Mouse (Mus musculus) hindbrain, embryonic 14.5 days (tissue): ENCODE data around the gene Vmn1r188. TPM values are rescaled to one million over a fixed set of nuclear protein-coding genes. Genes with fewer than 3 reads are reported as not detected.
"Not testable (repeated sequence)": the region's sequence is repeated elsewhere in the genome, so short reads cannot be mapped to it uniquely, and the experiment has no call there.

Experiments used
- ATAC-seq: fragments of 200-750 bp; cut with Nextera tagmentation; 2 replicates; pipeline ENCODE4 v1.8.0; 2017; ENCODE audit warnings: moderate number of reproducible peaks, mild to moderate bottlenecking, moderate TSS enrichment, moderate library complexity; ENCODE audit not compliant: low FRiP score
- DNase-seq: peaks from one replicate; pipeline ENCODE4 v3.0.0-alpha.2; 2015; ENCODE audit warnings: low spot score
- H3K27ac ChIP-seq: fragments of 300-500 bp; sonication (generic); 2 replicates; pipeline ENCODE4 v1.5.1; 2014; ENCODE audit warnings: mild to moderate bottlenecking, moderate library complexity
- H3K27me3 ChIP-seq: fragments of 300-500 bp; sonication (generic); 2 replicates; pipeline ENCODE4 v1.6.1; 2014; ENCODE audit warnings: mild to moderate bottlenecking, low read length, mixed read lengths; ENCODE audit not compliant: control insufficient read depth, insufficient read depth
- H3K36me3 ChIP-seq: fragments of 300-500 bp; sonication (generic); replicated peaks from 2 replicates; pipeline ENCODE4 v1.6.1; 2014; ENCODE audit not compliant: control insufficient read depth, insufficient read depth
- H3K4me1 ChIP-seq: fragments of 300-500 bp; sonication (generic); replicated peaks from 2 replicates; pipeline ENCODE4 v1.6.1; 2014; ENCODE audit warnings: antibody characterized with exemption, low read length, mixed read lengths; ENCODE audit not compliant: control insufficient read depth, insufficient read depth
- H3K4me2 ChIP-seq: fragments of 300-500 bp; sonication (generic); replicated peaks from 2 replicates; pipeline ENCODE4 v1.6.1; 2014; ENCODE audit warnings: mild to moderate bottlenecking, moderate library complexity
- H3K4me3 ChIP-seq: fragments of 300-500 bp; sonication (generic); replicated peaks from 2 replicates; pipeline ENCODE4 v1.5.1; 2014; ENCODE audit warnings: mild to moderate bottlenecking, low read length
- H3K9ac ChIP-seq: fragments of 300-500 bp; sonication (generic); 2 replicates; pipeline ENCODE4 v1.6.1; 2014
- H3K9me3 ChIP-seq: fragments of 300-500 bp; sonication (generic); 2 replicates; pipeline ENCODE4 v1.6.1; 2016; ENCODE audit warnings: low read length; ENCODE audit not compliant: control insufficient read depth
- WGBS: fragments of 180-500 bp; shearing (Covaris S2); extraction: QIAGEN DNeasy Blood & Tissue Kit; methylation state at CpG from one replicate; pipeline ENCODE4 v1.1.7; 2014; 5-methylcytosine and 5-hydroxymethylcytosine counted together
- polyA plus RNA-seq: library from polyadenylated mRNA; unstranded; fragments of >200 nt; fragmentation: Nextera tagmentation; extraction: Ambion mirVana; gene quantifications from 2 replicates; pipeline ENCODE4 v1.2.1, GENCODE M21; 2014

The Vmn1r188 gene
- polyA plus RNA-seq, 1 experiment from 2014 or later = not detected

- Histone ChIP-seq H3K27me3 (no peaks in the 10 kb centered on the region), H3K9ac (no peak overlapping the region), H3K36me3 (no peaks in the 10 kb centered on the region), H3K27ac (no peak overlapping the region), H3K4me3 (no peak overlapping the region), H3K4me1 (peaks cover under 1% of the 10 kb centered on the region; the same call in 1 of the 2 replicates), H3K4me2 (no peak overlapping the region), H3K9me3 (no peaks in the 10 kb centered on the region)
- no peak for ATAC-seq
- no peak for DNase-seq
- WGBS = 74% methylated on average over 2 of the region's 2 CpGs
Observed at GRCm38 (mm10) chr13:22049041-22049440, 35.2 kb upstream of the Vmn1r188 start.

- peak overlapping the region; percentile 52 for H3K4me3 ChIP-seq
- no peaks in the 10 kb centered on the region for H3K27me3 ChIP-seq
- H3K36me3 ChIP-seq = no peaks in the 10 kb centered on the region
- H3K4me1 ChIP-seq = no peaks in the 10 kb centered on the region
- peak overlapping the region; percentile 81 for H3K27ac ChIP-seq
- H3K9me3 ChIP-seq = no peaks in the 10 kb centered on the region
- peak overlapping the region; percentile 68 for H3K9ac ChIP-seq
- peak; percentile 40 for ATAC-seq
- WGBS = under 1% methylated on average over 14 of the region's 14 CpGs
- DNase-seq = peak; percentile 75
- peak overlapping the region; percentile 66 for H3K4me2 ChIP-seq
Observed at GRCm38 (mm10) chr13:22049737-22050440, 34.4 kb upstream of the Vmn1r188 start.

GRCm38 (mm10) chr13:22050591-22051522 is 33.4 kb upstream of the Vmn1r188 start:
- Histone ChIP-seq H3K9ac (peak overlapping the region; percentile 68), H3K27ac (peak overlapping the region; percentile 81), H3K9me3 (no peaks in the 10 kb centered on the region), H3K27me3 (no peaks in the 10 kb centered on the region), H3K4me2 (peak overlapping the region; percentile 66), H3K4me1 (no peaks in the 10 kb centered on the region), H3K4me3 (peak overlapping the region; percentile 52), H3K36me3 (no peaks in the 10 kb centered on the region)
- DNase-seq (peak; percentile 90), ATAC-seq (peak; percentile 96)
- WGBS = under 1% methylated on average over 52 of the region's 52 CpGs

- Histone ChIP-seq H3K27ac (peak overlapping the region; percentile 81), H3K9me3 (no peaks in the 10 kb centered on the region), H3K36me3 (no peaks in the 10 kb centered on the region), H3K4me1 (no peaks in the 10 kb centered on the region), H3K9ac (peak overlapping the region; percentile 68), H3K4me3 (peak overlapping the region; percentile 52), H3K27me3 (no peaks in the 10 kb centered on the region), H3K4me2 (peak overlapping the region; percentile 66)
- DNase-seq (no peak), ATAC-seq (no peak)
- 14% methylated on average over 5 of the region's 5 CpGs for WGBS
Observed at GRCm38 (mm10) chr13:22051523-22051859, 32.7 kb upstream of the Vmn1r188 start.

DNA sequence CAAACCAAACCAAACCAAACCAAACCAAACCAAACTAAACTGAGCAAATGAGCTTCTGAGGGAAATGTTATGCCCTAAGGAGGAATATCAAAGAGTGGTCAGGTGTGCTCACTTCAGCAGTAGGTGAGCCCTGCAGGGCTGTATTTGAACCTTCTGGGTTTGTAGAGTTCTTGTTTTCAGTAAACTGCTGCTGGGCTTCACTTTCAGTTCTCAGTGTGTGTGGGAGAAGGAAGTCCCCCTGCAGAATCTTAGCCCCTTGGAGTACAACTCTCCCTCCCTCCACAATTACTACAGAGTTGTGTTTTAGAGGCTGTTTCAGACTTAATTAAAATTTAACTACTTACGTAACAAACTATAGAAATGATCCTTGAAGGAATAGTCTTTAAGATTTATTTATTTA is 30.5 kb upstream of the Vmn1r188 start:
- Histone ChIP-seq H3K9me3 (no peaks in the 10 kb centered on the region), H3K4me1 (no peaks in the 10 kb centered on the region), H3K9ac (no peak overlapping the region), H3K4me2 (no peak overlapping the region), H3K27me3 (no peaks in the 10 kb centered on the region), H3K4me3 (no peak overlapping the region), H3K36me3 (no peaks in the 10 kb centered on the region), H3K27ac (no peak overlapping the region)
- ATAC-seq (no peak), DNase-seq (no peak)
- WGBS = 95% methylated on average over 1 of the region's 1 CpGs

- no peak for DNase-seq
- H3K4me2 ChIP-seq = no peak overlapping the region
- 84% methylated on average over 1 of the region's 1 CpGs for WGBS
- H3K36me3 ChIP-seq = no peaks in the 10 kb centered on the region
- H3K9me3 ChIP-seq = peaks cover 2% of the 10 kb centered on the region; the same call in 1 of the 2 replicates
- no peaks in the 10 kb centered on the region for H3K27me3 ChIP-seq
- H3K4me1 ChIP-seq = no peaks in the 10 kb centered on the region
- H3K4me3 ChIP-seq = no peak overlapping the region
- no peak for ATAC-seq
- no peak overlapping the region for H3K27ac ChIP-seq
- H3K9ac ChIP-seq = no peak overlapping the region
Observed at GRCm38 (mm10) chr13:22061422-22061821, 22.8 kb upstream of the Vmn1r188 start.

DNA sequence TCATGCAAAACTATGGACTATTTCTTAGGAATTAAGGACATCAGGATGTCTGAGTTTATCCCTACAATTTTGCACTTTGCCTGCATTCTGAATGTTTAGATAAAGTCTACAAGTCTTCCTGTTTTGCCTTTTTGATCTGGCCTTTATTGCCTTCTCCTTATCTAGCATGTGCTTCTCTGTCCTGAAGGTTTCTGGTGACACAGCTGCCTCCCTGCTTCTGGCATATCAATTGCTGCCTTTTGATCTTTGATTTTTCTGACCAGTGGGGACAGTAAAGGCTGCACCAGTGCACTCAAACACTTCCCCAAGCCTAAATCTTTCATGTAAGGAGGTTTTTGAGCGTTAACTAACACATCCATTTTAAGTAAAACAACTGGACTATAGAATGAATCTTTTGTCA is 20.8 kb upstream of the Vmn1r188 start:
- Histone ChIP-seq H3K27ac (no peak overlapping the region), H3K9ac (no peak overlapping the region), H3K9me3 (peaks cover 4% of the 10 kb centered on the region; the same call in 1 of the 2 replicates), H3K4me1 (no peaks in the 10 kb centered on the region), H3K4me3 (no peak overlapping the region), H3K36me3 (no peaks in the 10 kb centered on the region), H3K27me3 (no peaks in the 10 kb centered on the region), H3K4me2 (no peak overlapping the region)
- WGBS = 84% methylated on average over 1 of the region's 1 CpGs
- DNase-seq (no peak), ATAC-seq (no peak)

GRCm38 (mm10) chr13:22105724-22106123 is 21.5 kb downstream of the Vmn1r188 start, which contains the start of gene Vmn1r189:
Gene Vmn1r189 (minus strand): TSS chr13:22105824.
- not testable (repeated sequence) for H3K36me3 ChIP-seq, DNase-seq, H3K9ac ChIP-seq, H3K4me3 ChIP-seq, H3K4me1 ChIP-seq, ATAC-seq, H3K27me3 ChIP-seq, H3K9me3 ChIP-seq, H3K27ac ChIP-seq, H3K4me2 ChIP-seq
- WGBS = 100% methylated on average over 1 of the region's 2 CpGs

- H3K36me3 ChIP-seq, H3K4me3 ChIP-seq, H3K4me1 ChIP-seq, ATAC-seq, H3K9ac ChIP-seq, H3K27me3 ChIP-seq, H3K27ac ChIP-seq, DNase-seq, H3K9me3 ChIP-seq, H3K4me2 ChIP-seq: not testable (repeated sequence)
- 77% methylated on average over 5 of the region's 5 CpGs for WGBS
Observed at GRCm38 (mm10) chr13:22136495-22137293, 52.5 kb downstream of the Vmn1r188 start.
